Mouse (Mus musculus): ENCODE data around the gene Cers2.

DNA sequence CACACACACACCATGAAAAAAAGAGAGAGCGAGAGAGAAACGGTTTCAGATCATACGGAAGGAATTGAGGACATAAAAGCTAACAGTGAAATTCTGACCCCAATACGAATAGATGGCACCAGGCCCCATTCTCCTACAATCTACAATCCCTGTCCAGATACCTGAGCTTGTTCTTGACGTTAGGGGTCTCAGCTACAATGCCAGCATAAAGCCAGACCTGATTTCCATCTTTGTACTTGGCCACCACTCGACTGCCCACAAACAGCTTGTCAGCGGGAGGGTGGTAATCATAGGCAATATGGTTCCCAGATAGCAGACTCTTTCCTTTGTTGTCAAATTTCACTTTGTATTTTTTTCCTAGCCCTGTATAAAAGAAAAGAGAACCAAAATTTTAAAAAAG is 31.9 kb downstream of the Cers2 start:
- TF ChIP-seq CTCF (IDR thresholded peaks at IDR 0.05; ENCODE audit: insufficient read depth, low read depth, low read length) (no peak), POLR2A (IDR thresholded peaks at IDR 0.05; ENCODE audit: insufficient read depth, low read depth, low read length) (no peak)

Data from olfactory bulb, adult 2 months (tissue).